Mouse (Mus musculus): Measurements from ENCODE around the gene Kcnma1.

GRCm38 (mm10) chr14:23475129-23475528, 539.2 kb downstream of the Kcnma1 start:
- no peak for TF ChIP-seq CTCF (IDR thresholded peaks at IDR 0.05; ENCODE audit: extremely low read depth, insufficient read length, insufficient replicate concordance, low read depth, low read length)
- TF ChIP-seq POLR2A (IDR thresholded peaks at IDR 0.05; ENCODE audit: low read depth, low read length), result no peak
